Mouse (Mus musculus): ENCODE measurements around the gene Gm20696. TPM values are rescaled to one million over a fixed set of nuclear protein-coding genes. Genes with fewer than 3 reads are reported as not detected.

The Gm20696 gene
- polyA plus RNA-seq, 1 experiment from 2014 or later, result 2.4 TPM

GRCm38 (mm10) chr6:99492937-99493336 lies 173.7 kb downstream of the Gm20696 start:
- Histone ChIP-seq H3K9me3 (ENCODE audit: control insufficient read depth, low read length) (no peaks in the 10 kb centered on the region), H3K4me1 (ENCODE audit: control insufficient read depth, insufficient read depth, low read length) (peaks cover 43% of the 10 kb centered on the region), H3K4me3 (ENCODE audit: low read length) (no peak overlapping the region), H3K9ac (ENCODE audit: low read depth, low read length) (no peak overlapping the region), H3K36me3 (ENCODE audit: control insufficient read depth, insufficient read depth, low read length) (no peaks in the 10 kb centered on the region), H3K4me2 (ENCODE audit: low read depth, low read length) (no peak overlapping the region), H3K27ac (ENCODE audit: low read length) (peak overlapping the region; percentile 76), H3K27me3 (replicated peaks; ENCODE audit: control insufficient read depth, insufficient read depth, low read length) (no peaks in the 10 kb centered on the region)
- WGBS, result 14% methylated on average over 3 of the region's 3 CpGs
- ATAC-seq, result no peak

GRCm38 (mm10) chr6:99491979-99492544 lies 174.5 kb downstream of the Gm20696 start:
- Histone ChIP-seq H3K27ac (ENCODE audit: low read length) (peak overlapping the region; percentile 82), H3K9ac (ENCODE audit: low read depth, low read length) (no peak overlapping the region), H3K4me2 (ENCODE audit: low read depth, low read length) (0 out of 2 replicates have a peak overlapping the region, but pooled peaks have one; percentile 11), H3K4me3 (ENCODE audit: low read length) (no peak overlapping the region), H3K9me3 (ENCODE audit: control insufficient read depth, low read length) (no peaks in the 10 kb centered on the region), H3K36me3 (ENCODE audit: control insufficient read depth, insufficient read depth, low read length) (no peaks in the 10 kb centered on the region), H3K27me3 (replicated peaks; ENCODE audit: control insufficient read depth, insufficient read depth, low read length) (no peaks in the 10 kb centered on the region), H3K4me1 (ENCODE audit: control insufficient read depth, insufficient read depth, low read length) (peaks cover 42% of the 10 kb centered on the region)
- 48% methylated on average over 6 of the region's 6 CpGs for WGBS
- ATAC-seq, result peak; percentile 70

- Histone ChIP-seq H3K4me1 (ENCODE audit: control insufficient read depth, insufficient read depth, low read length) (peaks cover 34% of the 10 kb centered on the region), H3K27me3 (replicated peaks; ENCODE audit: control insufficient read depth, insufficient read depth, low read length) (no peaks in the 10 kb centered on the region), H3K27ac (ENCODE audit: low read length) (peak overlapping the region; percentile 82), H3K4me3 (ENCODE audit: low read length) (no peak overlapping the region), H3K9ac (ENCODE audit: low read depth, low read length) (no peak overlapping the region), H3K9me3 (ENCODE audit: control insufficient read depth, low read length) (no peaks in the 10 kb centered on the region), H3K4me2 (ENCODE audit: low read depth, low read length) (no peak overlapping the region), H3K36me3 (ENCODE audit: control insufficient read depth, insufficient read depth, low read length) (no peaks in the 10 kb centered on the region)
- WGBS, result 69% methylated on average over 3 of the region's 3 CpGs
- peak; percentile 35; the same call in 1 of the 2 replicates for ATAC-seq
Measured at GRCm38 (mm10) chr6:99491146-99491545, 175.5 kb downstream of the Gm20696 start.

GRCm38 (mm10) chr6:99489900-99490648 lies 176.5 kb downstream of the Gm20696 start:
- Histone ChIP-seq H3K36me3 (ENCODE audit: control insufficient read depth, insufficient read depth, low read length) (no peaks in the 10 kb centered on the region), H3K4me2 (ENCODE audit: low read depth, low read length) (no peak overlapping the region), H3K9ac (ENCODE audit: low read depth, low read length) (no peak overlapping the region), H3K4me1 (ENCODE audit: control insufficient read depth, insufficient read depth, low read length) (peaks cover 36% of the 10 kb centered on the region), H3K27me3 (replicated peaks; ENCODE audit: control insufficient read depth, insufficient read depth, low read length) (no peaks in the 10 kb centered on the region), H3K9me3 (ENCODE audit: control insufficient read depth, low read length) (no peaks in the 10 kb centered on the region), H3K4me3 (ENCODE audit: low read length) (no peak overlapping the region), H3K27ac (ENCODE audit: low read length) (no peak overlapping the region)
- WGBS, result 83% methylated on average over 8 of the region's 8 CpGs
- no peak for ATAC-seq

- Histone ChIP-seq H3K4me2 (ENCODE audit: low read depth, low read length) (no peak overlapping the region), H3K36me3 (ENCODE audit: control insufficient read depth, insufficient read depth, low read length) (no peaks in the 10 kb centered on the region), H3K27ac (ENCODE audit: low read length) (no peak overlapping the region; the same call in 1 of the 2 replicates)
Measured at GRCm38 (mm10) chr6:99489423-99489822, 177.2 kb downstream of the Gm20696 start.

GRCm38 (mm10) chr6:99485884-99486640 lies 180.5 kb downstream of the Gm20696 start:
- H3K4me1 ChIP-seq (ENCODE audit: control insufficient read depth, insufficient read depth, low read length), result peaks cover 34% of the 10 kb centered on the region
- 0 out of 2 replicates have a peak overlapping the region, but pooled peaks have one; percentile 46 for H3K9ac ChIP-seq (ENCODE audit: low read depth, low read length)

More at GRCm38 (mm10) chr6:99489423-99489822, 177.2 kb downstream of the Gm20696 start:
- 81% methylated on average over 10 of the region's 10 CpGs for WGBS
- Histone ChIP-seq H3K4me3 (ENCODE audit: low read length) (no peak overlapping the region), H3K9ac (ENCODE audit: low read depth, low read length) (no peak overlapping the region), H3K27me3 (replicated peaks; ENCODE audit: control insufficient read depth, insufficient read depth, low read length) (no peaks in the 10 kb centered on the region), H3K4me1 (ENCODE audit: control insufficient read depth, insufficient read depth, low read length) (peaks cover 41% of the 10 kb centered on the region), H3K9me3 (ENCODE audit: control insufficient read depth, low read length) (no peaks in the 10 kb centered on the region)
- ATAC-seq, result no peak

GRCm38 (mm10) chr6:99485217-99485883 lies 181.2 kb downstream of the Gm20696 start:
- Histone ChIP-seq H3K27ac (ENCODE audit: low read length) (peak overlapping the region; percentile 96), H3K9ac (ENCODE audit: low read depth, low read length) (peak overlapping the region; percentile 46), H3K9me3 (ENCODE audit: control insufficient read depth, low read length) (no peaks in the 10 kb centered on the region), H3K4me3 (ENCODE audit: low read length) (peak overlapping the region; percentile 9), H3K4me2 (ENCODE audit: low read depth, low read length) (peak overlapping the region; percentile 52), H3K27me3 (replicated peaks; ENCODE audit: control insufficient read depth, insufficient read depth, low read length) (no peaks in the 10 kb centered on the region), H3K4me1 (ENCODE audit: control insufficient read depth, insufficient read depth, low read length) (peaks cover 29% of the 10 kb centered on the region), H3K36me3 (ENCODE audit: control insufficient read depth, insufficient read depth, low read length) (no peaks in the 10 kb centered on the region)
- WGBS, result 15% methylated on average over 20 of the region's 20 CpGs
- peak; percentile 94 for ATAC-seq

More at GRCm38 (mm10) chr6:99485884-99486640, 180.5 kb downstream of the Gm20696 start:
- H3K4me3 ChIP-seq (ENCODE audit: low read length), result no peak overlapping the region
- peak; percentile 12; the same call in 1 of the 2 replicates for ATAC-seq
- no peaks in the 10 kb centered on the region for H3K36me3 ChIP-seq (ENCODE audit: control insufficient read depth, insufficient read depth, low read length)
- WGBS, result 70% methylated on average over 12 of the region's 12 CpGs
- no peaks in the 10 kb centered on the region for H3K9me3 ChIP-seq (ENCODE audit: control insufficient read depth, low read length)
- peak overlapping the region; percentile 52 for H3K4me2 ChIP-seq (ENCODE audit: low read depth, low read length)
- H3K27ac ChIP-seq (ENCODE audit: low read length), result peak overlapping the region; percentile 96
- no peaks in the 10 kb centered on the region for H3K27me3 ChIP-seq (replicated peaks; ENCODE audit: control insufficient read depth, insufficient read depth, low read length)

DNA sequence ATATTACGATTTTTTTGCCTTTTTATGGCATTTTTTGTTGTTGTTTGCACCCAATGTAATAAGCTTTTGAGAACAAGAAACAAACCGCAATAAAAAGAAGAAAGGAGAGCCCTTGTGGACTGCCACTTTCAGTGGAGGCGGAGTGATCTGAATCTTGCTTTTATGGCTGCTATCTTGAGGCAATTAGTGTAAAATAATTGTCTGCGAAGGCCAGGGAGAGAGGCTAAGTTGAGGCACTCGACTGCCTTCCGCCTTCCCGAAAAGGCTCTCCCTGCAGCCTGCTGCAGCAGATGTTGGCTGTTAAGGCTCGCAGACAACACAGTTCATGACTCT lies 181.7 kb downstream of the Gm20696 start:
- peak overlapping the region; percentile 52 for H3K4me2 ChIP-seq (ENCODE audit: low read depth, low read length)
- H3K4me1 ChIP-seq (ENCODE audit: control insufficient read depth, insufficient read depth, low read length), result peaks cover 27% of the 10 kb centered on the region
- H3K4me3 ChIP-seq (ENCODE audit: low read length), result peak overlapping the region; percentile 9
- no peaks in the 10 kb centered on the region for H3K9me3 ChIP-seq (ENCODE audit: control insufficient read depth, low read length)
- no peaks in the 10 kb centered on the region for H3K27me3 ChIP-seq (replicated peaks; ENCODE audit: control insufficient read depth, insufficient read depth, low read length)
- H3K9ac ChIP-seq (ENCODE audit: low read depth, low read length), result peak overlapping the region; percentile 46
- H3K27ac ChIP-seq (ENCODE audit: low read length), result peak overlapping the region; percentile 96
- no peak for ATAC-seq
- 4% methylated on average over 8 of the region's 8 CpGs for WGBS
- H3K36me3 ChIP-seq (ENCODE audit: control insufficient read depth, insufficient read depth, low read length), result no peaks in the 10 kb centered on the region

Data from intestine, embryonic 16.5 days (tissue).